Mouse (Mus musculus): Measurements from ENCODE around the gene Tmeff2. TPM values are rescaled to one million over a fixed set of nuclear protein-coding genes. Genes with fewer than 3 reads are reported as not detected.

Gene Tmeff2
- polyA plus RNA-seq, 1 experiment from 2014 or later, result 11.2 TPM

DNA sequence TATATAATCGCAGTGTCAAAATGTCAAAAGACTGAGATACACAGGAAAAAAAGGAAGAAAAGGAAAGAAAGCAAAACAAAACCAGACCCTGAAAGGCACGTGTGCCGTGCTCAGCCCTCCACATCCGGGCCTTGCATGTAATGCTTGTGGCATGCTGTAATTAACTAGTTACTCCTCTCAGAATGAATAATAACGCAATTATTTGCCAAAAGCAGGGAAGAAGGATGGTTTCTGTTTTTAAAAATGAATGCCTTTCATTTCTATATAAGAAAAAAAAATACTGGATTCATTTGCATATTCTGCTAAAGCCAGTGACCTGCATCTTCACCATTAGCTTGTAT lies 225.9 kb downstream of the Tmeff2 start:
- WGBS, result 44% methylated on average over 5 of the region's 5 CpGs
- Histone ChIP-seq H3K4me3 (replicated peaks) (no peak overlapping the region), H3K27ac (no peak overlapping the region), H3K36me3 (replicated peaks) (no peaks in the 10 kb centered on the region), H3K9me3 (no peaks in the 10 kb centered on the region), H3K4me1 (peaks cover 8% of the 10 kb centered on the region; the same call in 1 of the 2 replicates), H3K9ac (no peak overlapping the region), H3K4me2 (no peak overlapping the region), H3K27me3 (no peaks in the 10 kb centered on the region)
- ATAC-seq (ENCODE audit: low FRiP score), result 0 out of 2 replicates have a peak, but pooled peaks have one; percentile 41

DNA sequence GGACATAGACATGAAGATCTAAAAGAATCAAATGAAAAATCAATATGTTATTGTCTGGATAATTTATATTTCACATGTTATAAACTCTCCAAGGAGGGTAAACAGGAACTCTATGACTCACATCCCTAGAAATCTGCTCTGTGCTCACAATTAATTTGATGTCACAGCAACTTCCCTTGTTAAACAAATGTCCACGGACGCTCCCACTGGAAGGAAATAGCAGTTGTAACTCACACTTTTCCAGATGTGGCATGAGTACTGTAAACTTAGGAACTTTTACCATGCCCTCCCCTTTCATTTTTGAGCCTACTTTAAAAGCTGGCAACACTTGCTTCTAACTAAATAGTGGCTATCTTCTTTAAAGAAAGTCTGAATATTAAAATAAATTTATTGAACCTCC lies 236.3 kb downstream of the Tmeff2 start:
- Histone ChIP-seq H3K4me3 (replicated peaks) (no peak overlapping the region), H3K4me2 (no peak overlapping the region), H3K9me3 (no peaks in the 10 kb centered on the region), H3K9ac (no peak overlapping the region), H3K27me3 (no peaks in the 10 kb centered on the region), H3K4me1 (no peaks in the 10 kb centered on the region), H3K36me3 (replicated peaks) (no peaks in the 10 kb centered on the region), H3K27ac (no peak overlapping the region)
- no peak for ATAC-seq (ENCODE audit: low FRiP score)
- WGBS, result 87% methylated on average over 2 of the region's 2 CpGs

DNA sequence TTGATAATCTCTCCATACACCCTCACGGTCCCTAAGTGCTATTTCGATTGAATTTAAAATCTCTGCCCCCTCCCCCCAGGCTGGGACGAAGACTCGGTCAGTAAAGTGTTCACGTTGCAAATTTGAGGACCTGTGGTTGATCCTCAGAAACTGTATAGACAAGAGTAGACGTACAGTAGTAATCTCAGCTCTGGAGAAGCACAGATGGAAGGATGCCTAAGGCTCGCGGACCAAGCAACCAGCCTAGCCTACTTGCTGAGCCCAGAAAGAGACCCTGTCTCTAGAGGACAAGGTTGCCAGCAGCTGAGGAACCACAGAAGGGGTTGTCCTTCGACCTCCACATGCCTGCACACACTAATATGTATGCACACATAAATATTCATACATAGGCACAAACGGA lies 239.2 kb downstream of the Tmeff2 start:
- no peak for ATAC-seq (ENCODE audit: low FRiP score)
- Histone ChIP-seq H3K9ac (no peak overlapping the region), H3K4me2 (no peak overlapping the region), H3K9me3 (no peaks in the 10 kb centered on the region), H3K27ac (no peak overlapping the region), H3K4me3 (replicated peaks) (no peak overlapping the region), H3K36me3 (replicated peaks) (no peaks in the 10 kb centered on the region), H3K27me3 (no peaks in the 10 kb centered on the region), H3K4me1 (no peaks in the 10 kb centered on the region)
- 86% methylated on average over 10 of the region's 10 CpGs for WGBS

DNA sequence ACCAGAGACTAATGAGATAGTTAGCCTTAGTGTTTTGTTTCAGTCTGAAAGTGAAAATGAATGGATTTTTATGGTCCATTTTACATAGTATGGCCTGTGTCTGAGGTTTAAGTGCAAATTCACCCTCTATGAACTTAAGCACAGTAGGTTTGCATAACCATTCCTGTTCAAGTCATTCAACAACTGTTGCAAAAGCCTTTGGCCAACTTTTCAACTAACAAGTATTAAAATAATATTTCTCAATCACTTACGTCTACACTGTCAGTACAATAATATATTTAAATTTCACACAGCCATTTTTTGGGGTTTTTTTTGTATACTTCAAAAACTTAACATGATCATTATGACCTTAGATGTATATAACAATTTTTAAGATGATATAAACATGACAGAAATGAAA lies 240.9 kb downstream of the Tmeff2 start:
- H3K27ac ChIP-seq, result no peak overlapping the region
- no peaks in the 10 kb centered on the region for H3K9me3 ChIP-seq
- H3K9ac ChIP-seq, result no peak overlapping the region
- no peak overlapping the region for H3K4me2 ChIP-seq
- ATAC-seq (ENCODE audit: low FRiP score), result no peak
- no peaks in the 10 kb centered on the region for H3K27me3 ChIP-seq
- whole genome bisulfite sequencing, result 91% methylated on average over 1 of the region's 1 CpGs
- no peaks in the 10 kb centered on the region for H3K36me3 ChIP-seq (replicated peaks)
- no peak overlapping the region for H3K4me3 ChIP-seq (replicated peaks)
- no peaks in the 10 kb centered on the region for H3K4me1 ChIP-seq

DNA sequence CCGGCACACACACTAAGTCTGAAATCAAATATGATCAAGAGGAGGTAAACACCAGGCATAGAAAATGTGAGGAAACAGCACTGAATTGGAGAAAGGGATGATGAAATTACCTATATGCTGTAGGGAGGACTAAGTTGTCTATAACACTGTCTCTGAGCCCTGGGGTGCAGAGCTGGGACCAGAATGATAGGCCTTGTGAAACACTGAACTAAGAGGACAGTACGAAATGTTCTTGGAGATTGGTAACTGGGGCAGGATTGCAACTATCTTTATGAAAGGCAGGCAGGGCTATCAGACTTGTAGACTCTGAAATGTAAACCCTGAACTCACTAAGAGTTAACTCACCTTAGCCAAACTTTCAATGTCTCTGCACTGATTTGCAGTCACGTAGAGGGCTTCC lies 242.3 kb downstream of the Tmeff2 start:
- H3K27me3 ChIP-seq, result no peaks in the 10 kb centered on the region
- no peak for ATAC-seq (ENCODE audit: low FRiP score)
- H3K36me3 ChIP-seq (replicated peaks), result no peaks in the 10 kb centered on the region
- H3K9ac ChIP-seq, result no peak overlapping the region
- WGBS, result 89% methylated on average over 3 of the region's 3 CpGs
- no peaks in the 10 kb centered on the region for H3K4me1 ChIP-seq
- no peak overlapping the region for H3K4me2 ChIP-seq
- no peak overlapping the region for H3K27ac ChIP-seq
- no peak overlapping the region for H3K4me3 ChIP-seq (replicated peaks)
- no peaks in the 10 kb centered on the region for H3K9me3 ChIP-seq

DNA sequence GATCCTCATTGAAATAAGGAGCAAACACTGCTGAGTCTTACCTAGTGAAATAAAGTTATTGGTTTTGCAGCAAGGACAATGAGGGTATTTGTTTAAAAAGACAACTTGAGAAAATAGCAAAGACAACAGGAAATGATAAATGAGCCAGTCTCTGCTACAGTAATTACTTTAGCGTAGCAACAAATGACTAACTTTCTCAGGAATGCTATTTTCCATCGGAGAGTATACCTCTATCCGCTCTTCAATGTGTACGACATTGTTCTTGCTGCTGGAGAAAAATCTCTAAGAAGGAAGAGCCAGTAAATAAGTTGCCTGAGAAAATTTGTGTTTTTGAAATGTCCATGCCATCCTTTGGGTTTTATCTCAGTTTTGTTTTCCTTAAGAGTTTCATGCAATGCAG lies 245.2 kb downstream of the Tmeff2 start:
- no peak for ATAC-seq (ENCODE audit: low FRiP score)

DNA sequence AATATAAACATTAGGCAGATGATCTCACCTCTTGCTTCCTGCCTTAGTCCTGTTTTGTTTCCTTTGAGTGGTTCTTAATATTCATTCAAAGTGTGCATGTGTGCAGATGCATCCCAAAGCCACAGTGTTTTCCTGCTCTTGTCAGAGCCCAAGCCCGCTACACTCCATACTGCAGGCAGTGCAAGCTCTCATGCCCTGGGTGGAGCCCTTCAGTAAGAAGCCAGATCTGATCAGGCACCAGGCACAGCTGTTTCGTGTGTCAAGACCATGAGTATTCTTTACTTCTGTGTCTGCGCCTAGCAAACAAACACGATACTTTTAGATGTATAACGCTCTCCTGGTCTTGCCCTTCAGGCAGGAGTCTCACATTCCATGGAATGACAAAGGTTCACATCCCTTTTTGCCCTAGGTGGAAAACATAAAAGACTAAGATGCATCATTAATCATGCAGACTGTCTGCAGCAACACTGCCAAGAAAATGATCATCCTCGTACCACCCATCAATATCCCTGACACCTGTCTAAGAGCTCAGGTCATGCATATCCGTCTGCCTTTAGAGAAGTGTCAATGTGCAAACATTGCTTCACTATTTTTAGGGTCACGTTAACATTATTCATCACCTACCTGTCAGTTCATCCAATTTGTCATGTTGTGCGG lies 248.2 kb downstream of the Tmeff2 start:
- Histone ChIP-seq H3K4me1 (no peaks in the 10 kb centered on the region), H3K36me3 (replicated peaks) (no peaks in the 10 kb centered on the region), H3K27me3 (no peaks in the 10 kb centered on the region), H3K9me3 (no peaks in the 10 kb centered on the region), H3K4me2 (no peak overlapping the region), H3K27ac (no peak overlapping the region), H3K4me3 (replicated peaks) (no peak overlapping the region), H3K9ac (no peak overlapping the region)
- ATAC-seq (ENCODE audit: low FRiP score), result no peak
- 74% methylated on average over 9 of the region's 9 CpGs for WGBS

More for the DNA sequence above, 245.2 kb downstream of the Tmeff2 start:
- Histone ChIP-seq H3K4me2 (no peak overlapping the region), H3K4me3 (replicated peaks) (no peak overlapping the region), H3K9me3 (no peaks in the 10 kb centered on the region), H3K36me3 (replicated peaks) (no peaks in the 10 kb centered on the region), H3K27ac (no peak overlapping the region), H3K27me3 (no peaks in the 10 kb centered on the region), H3K4me1 (no peaks in the 10 kb centered on the region), H3K9ac (no peak overlapping the region)
- 90% methylated on average over 4 of the region's 4 CpGs for WGBS

DNA sequence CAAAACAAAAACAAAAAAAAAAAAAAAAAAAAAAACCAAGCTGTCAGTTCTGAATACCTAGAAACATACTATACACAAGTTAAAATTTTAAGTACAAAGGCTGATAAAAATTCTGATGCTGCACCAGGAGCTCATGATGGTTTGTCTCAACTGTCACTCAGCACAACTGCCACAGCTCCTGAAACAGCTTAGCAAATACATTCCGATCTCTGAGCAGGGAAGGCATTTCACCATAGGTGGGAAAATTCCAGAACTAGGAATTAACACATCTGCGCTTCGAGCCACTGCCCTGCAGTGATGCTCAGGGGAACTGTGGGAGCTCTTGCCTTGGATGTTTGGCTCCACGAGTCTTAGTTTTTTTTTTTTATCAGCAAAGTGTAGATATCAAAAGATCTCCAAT lies 249.0 kb downstream of the Tmeff2 start:
- no peaks in the 10 kb centered on the region for H3K9me3 ChIP-seq
- H3K36me3 ChIP-seq (replicated peaks), result no peaks in the 10 kb centered on the region
- no peak for ATAC-seq (ENCODE audit: low FRiP score)
- no peak overlapping the region for H3K27ac ChIP-seq
- WGBS, result 56% methylated on average over 4 of the region's 4 CpGs
- H3K4me2 ChIP-seq, result no peak overlapping the region
- H3K9ac ChIP-seq, result no peak overlapping the region
- H3K4me1 ChIP-seq, result no peaks in the 10 kb centered on the region
- no peaks in the 10 kb centered on the region for H3K27me3 ChIP-seq
- no peak overlapping the region for H3K4me3 ChIP-seq (replicated peaks)

DNA sequence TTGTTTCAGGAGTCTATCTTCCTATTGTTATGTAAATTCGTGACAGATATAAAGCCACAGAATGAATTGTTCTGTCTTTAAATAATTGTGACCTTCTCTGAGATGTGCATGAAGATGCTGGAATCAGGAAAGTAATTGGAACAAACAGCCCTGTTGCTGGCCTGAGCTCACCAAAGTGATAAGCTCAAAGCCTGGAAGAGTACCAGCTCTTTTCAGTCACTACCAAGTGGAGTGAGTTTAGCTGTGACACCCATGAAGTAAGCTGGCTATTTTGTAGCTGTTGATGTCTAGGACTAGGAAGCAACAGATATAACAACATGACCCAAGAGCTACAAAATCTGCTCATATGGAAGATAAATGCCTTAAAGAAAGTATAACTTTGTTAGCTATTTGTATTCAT lies 249.4 kb downstream of the Tmeff2 start:
- Histone ChIP-seq H3K9ac (no peak overlapping the region), H3K27ac (no peak overlapping the region), H3K4me2 (no peak overlapping the region), H3K27me3 (no peaks in the 10 kb centered on the region), H3K9me3 (no peaks in the 10 kb centered on the region), H3K4me3 (replicated peaks) (no peak overlapping the region), H3K4me1 (no peaks in the 10 kb centered on the region), H3K36me3 (replicated peaks) (no peaks in the 10 kb centered on the region)
- 93% methylated on average over 1 of the region's 1 CpGs for WGBS
- ATAC-seq (ENCODE audit: low FRiP score), result no peak

DNA sequence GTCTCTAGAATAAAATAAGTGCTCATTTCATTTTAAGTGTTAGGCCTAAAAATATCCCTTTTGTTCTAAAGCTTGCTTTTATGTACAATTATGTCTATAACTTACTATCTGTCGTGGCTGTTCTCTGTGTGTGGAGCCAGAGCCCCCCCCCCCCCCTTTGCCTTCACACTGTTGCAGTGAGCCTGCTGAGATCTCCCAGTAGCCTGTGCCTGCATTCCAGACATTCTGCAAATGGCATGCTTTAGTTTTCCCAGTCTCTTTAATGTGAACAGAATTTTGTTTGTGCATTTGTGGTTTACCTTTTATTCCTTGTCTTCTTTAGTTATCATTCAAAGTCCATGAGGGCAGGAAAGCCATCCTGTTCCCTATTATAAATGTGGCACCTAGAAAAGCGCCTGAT lies 251.6 kb downstream of the Tmeff2 start:
- 33% methylated on average over 2 of the region's 2 CpGs for WGBS
- Histone ChIP-seq H3K9ac (no peak overlapping the region), H3K4me1 (no peaks in the 10 kb centered on the region), H3K27ac (no peak overlapping the region), H3K4me2 (no peak overlapping the region), H3K27me3 (no peaks in the 10 kb centered on the region), H3K9me3 (no peaks in the 10 kb centered on the region), H3K36me3 (replicated peaks) (no peaks in the 10 kb centered on the region), H3K4me3 (replicated peaks) (no peak overlapping the region)
- ATAC-seq (ENCODE audit: low FRiP score), result no peak

DNA sequence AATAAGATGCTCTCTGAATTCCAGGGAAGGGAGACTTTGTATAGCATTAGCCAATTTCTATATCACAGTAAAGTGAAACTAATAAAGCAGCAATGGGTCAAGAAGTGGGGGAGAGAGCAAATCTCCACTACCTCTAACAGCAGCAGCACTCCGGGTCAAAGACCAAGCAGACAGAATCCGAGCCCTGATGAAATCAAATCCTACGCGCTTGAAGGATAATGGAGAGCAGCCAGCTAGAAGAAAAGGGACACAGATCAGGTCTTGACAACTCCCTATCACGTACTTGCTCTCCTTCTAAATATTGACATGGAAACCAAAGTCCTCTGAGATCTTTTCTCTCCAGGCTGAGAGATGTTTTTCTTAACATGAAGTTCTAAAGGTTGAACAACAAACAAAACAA lies 252.4 kb downstream of the Tmeff2 start:
- no peaks in the 10 kb centered on the region for H3K9me3 ChIP-seq
- no peak overlapping the region for H3K4me3 ChIP-seq (replicated peaks)
- ATAC-seq (ENCODE audit: low FRiP score), result no peak
- H3K27ac ChIP-seq, result no peak overlapping the region
- H3K27me3 ChIP-seq, result no peaks in the 10 kb centered on the region
- WGBS, result 23% methylated on average over 5 of the region's 5 CpGs
- H3K4me2 ChIP-seq, result no peak overlapping the region
- H3K36me3 ChIP-seq (replicated peaks), result no peaks in the 10 kb centered on the region
- H3K9ac ChIP-seq, result no peak overlapping the region
- H3K4me1 ChIP-seq, result no peaks in the 10 kb centered on the region

DNA sequence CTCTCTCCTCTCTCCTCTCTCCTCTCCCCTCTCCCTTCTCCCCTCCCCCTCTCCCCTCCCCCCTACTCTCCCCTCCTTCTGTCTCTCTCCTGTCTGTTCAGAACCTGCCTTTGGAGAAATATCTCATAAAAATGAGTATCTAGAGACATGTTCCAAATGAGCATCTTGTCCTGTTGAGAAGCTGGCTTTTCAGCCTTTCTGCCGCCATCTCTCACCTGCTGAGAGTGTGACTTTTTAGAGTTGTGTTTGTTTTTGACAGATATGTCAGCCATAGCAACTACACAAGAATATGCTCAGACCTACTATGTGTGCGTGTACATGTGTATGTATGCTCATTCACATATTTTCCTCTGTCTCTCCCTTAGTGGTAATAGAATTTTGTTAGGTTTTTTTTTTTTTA lies 283.8 kb downstream of the Tmeff2 start:
- Histone ChIP-seq H3K36me3 (replicated peaks) (no peaks in the 10 kb centered on the region), H3K27me3 (no peaks in the 10 kb centered on the region), H3K9ac (no peak overlapping the region), H3K4me2 (no peak overlapping the region), H3K9me3 (no peaks in the 10 kb centered on the region), H3K27ac (no peak overlapping the region), H3K4me3 (replicated peaks) (no peak overlapping the region), H3K4me1 (no peaks in the 10 kb centered on the region)
- ATAC-seq (ENCODE audit: low FRiP score), result no peak
- WGBS, result 84% methylated on average over 2 of the region's 2 CpGs

DNA sequence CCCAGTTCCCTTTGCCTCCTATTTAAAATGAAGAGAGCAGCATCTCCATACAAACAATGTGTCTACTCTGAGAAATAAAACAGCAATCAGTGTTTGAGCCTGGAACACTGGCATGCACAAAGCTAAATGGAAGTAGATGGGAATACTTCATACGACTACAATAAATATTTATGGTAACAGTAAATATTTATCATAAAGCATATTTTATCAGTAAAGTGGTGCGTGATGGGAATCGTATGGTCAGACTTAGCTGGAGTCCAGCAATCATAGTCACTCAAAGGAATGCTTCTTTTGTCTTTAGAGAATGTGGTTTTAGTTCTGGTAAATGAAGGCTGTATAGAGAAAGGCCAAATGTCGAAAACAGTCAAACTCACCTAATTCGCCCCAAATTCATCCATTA lies 288.6 kb downstream of the Tmeff2 start:
- no peaks in the 10 kb centered on the region for H3K9me3 ChIP-seq
- H3K9ac ChIP-seq, result no peak overlapping the region
- ATAC-seq (ENCODE audit: low FRiP score), result no peak
- H3K4me3 ChIP-seq (replicated peaks), result no peak overlapping the region
- H3K4me2 ChIP-seq, result no peak overlapping the region
- WGBS, result 88% methylated on average over 5 of the region's 5 CpGs
- no peak overlapping the region for H3K27ac ChIP-seq
- H3K36me3 ChIP-seq (replicated peaks), result no peaks in the 10 kb centered on the region
- H3K27me3 ChIP-seq, result no peaks in the 10 kb centered on the region
- no peaks in the 10 kb centered on the region for H3K4me1 ChIP-seq

Measured in forebrain, embryonic 12.5 days (tissue).